Mouse (Mus musculus): ENCODE measurements around the gene Ssxa1. TPM values are rescaled to one million over a fixed set of nuclear protein-coding genes. Genes with fewer than 3 reads are reported as not detected.
"Not testable (repeated sequence)": the region's sequence is repeated elsewhere in the genome, so short reads cannot be mapped to it uniquely, and the experiment has no call there.

The Ssxa1 gene
- not detected for polyA plus RNA-seq (2012; fragmentation: generic; extraction: Trizol)
- long read RNA-seq, experiment 1, result 0 reads
- long read RNA-seq, experiment 2, result 0 reads

- H3K27me3 ChIP-seq (ENCODE audit: control insufficient read depth, insufficient read depth, insufficient read length), result no peaks in the 10 kb centered on the region
- no peak for TF ChIP-seq FOSL1 (IDR thresholded peaks at IDR 0.05; ENCODE audit: insufficient read depth, low read length, poor library complexity, severe bottlenecking)
- no peak for TF ChIP-seq CTCF (IDR thresholded peaks at IDR 0.05; ENCODE audit: control insufficient read depth, insufficient read depth, insufficient read length)
- no peak for TF ChIP-seq MAX (IDR thresholded peaks at IDR 0.05)
- no peak for TF ChIP-seq CEBPB (IDR thresholded peaks at IDR 0.05; ENCODE audit: low read depth)
- no peak for TF ChIP-seq USF1 (IDR thresholded peaks at IDR 0.05; ENCODE audit: low read depth)
- TF ChIP-seq MYOG (IDR thresholded peaks at IDR 0.05; ENCODE audit: control insufficient read depth, extremely low read depth, insufficient read length), result no peak
- no peak for TF ChIP-seq MYOD1 (IDR thresholded peaks at IDR 0.05; ENCODE audit: control insufficient read depth, insufficient read length, low read depth)
- H3K79me3 ChIP-seq (ENCODE audit: low read depth), result no peaks in the 10 kb centered on the region
- no peak within 1 kb of the TSS for H3ac ChIP-seq (ENCODE audit: control insufficient read depth, insufficient read length, low read depth)
- H3K36me3 ChIP-seq (ENCODE audit: control insufficient read depth, insufficient read depth), result no peaks in the 10 kb centered on the region
- H3K79me2 ChIP-seq (ENCODE audit: control insufficient read depth, insufficient read depth), result no peaks in the 10 kb centered on the region
- no peak within 1 kb of the TSS for H3K4me3 ChIP-seq (ENCODE audit: insufficient read depth, poor library complexity, severe bottlenecking)
Measured at GRCm38 (mm10) chrX:21115520-21115919, at the start of gene Ssxa1. Gene Ssxa1, plus strand, starts transcription at chrX:21115820.

- no peak within 1 kb of the TSS for H3K4me3 ChIP-seq (ENCODE audit: insufficient read depth, poor library complexity, severe bottlenecking)
- H3K79me3 ChIP-seq (ENCODE audit: low read depth), result no peaks in the 10 kb centered on the region
- H3K36me3 ChIP-seq (ENCODE audit: control insufficient read depth, insufficient read depth), result no peaks in the 10 kb centered on the region
- H3ac ChIP-seq (ENCODE audit: control insufficient read depth, insufficient read length, low read depth), result no peak within 1 kb of the TSS
- no peak for TF ChIP-seq USF1 (IDR thresholded peaks at IDR 0.05; ENCODE audit: low read depth)
- TF ChIP-seq MAX (IDR thresholded peaks at IDR 0.05), result no peak
- TF ChIP-seq CEBPB (IDR thresholded peaks at IDR 0.05; ENCODE audit: low read depth), result no peak
- no peak for TF ChIP-seq CTCF (IDR thresholded peaks at IDR 0.05; ENCODE audit: control insufficient read depth, insufficient read depth, insufficient read length)
- no peak for TF ChIP-seq FOSL1 (IDR thresholded peaks at IDR 0.05; ENCODE audit: insufficient read depth, low read length, poor library complexity, severe bottlenecking)
- TF ChIP-seq MYOG (IDR thresholded peaks at IDR 0.05; ENCODE audit: control insufficient read depth, extremely low read depth, insufficient read length), result no peak
- TF ChIP-seq MYOD1 (IDR thresholded peaks at IDR 0.05; ENCODE audit: control insufficient read depth, insufficient read length, low read depth), result no peak
- no peaks in the 10 kb centered on the region for H3K79me2 ChIP-seq (ENCODE audit: control insufficient read depth, insufficient read depth)
- no peaks in the 10 kb centered on the region for H3K27me3 ChIP-seq (ENCODE audit: control insufficient read depth, insufficient read depth, insufficient read length)
Measured at GRCm38 (mm10) chrX:21068106-21068505, 47.5 kb upstream of the Ssxa1 start, which contains the start of gene Spaca5. Gene Spaca5, plus strand, starts transcription at chrX:21068406.

- no peaks in the 10 kb centered on the region for H3K79me2 ChIP-seq (ENCODE audit: control insufficient read depth, insufficient read depth)
- no peaks in the 10 kb centered on the region for H3K79me3 ChIP-seq (ENCODE audit: low read depth)
- H3ac ChIP-seq (ENCODE audit: control insufficient read depth, insufficient read length, low read depth), result no peak overlapping the region
- H3K4me3 ChIP-seq (ENCODE audit: insufficient read depth, poor library complexity, severe bottlenecking), result peak overlapping the region; percentile 30
- H3K36me3 ChIP-seq (ENCODE audit: control insufficient read depth, insufficient read depth), result no peaks in the 10 kb centered on the region
- no peaks in the 10 kb centered on the region for H3K27me3 ChIP-seq (ENCODE audit: control insufficient read depth, insufficient read depth, insufficient read length)
- TF ChIP-seq CEBPB (IDR thresholded peaks at IDR 0.05; ENCODE audit: low read depth) (no peak), CTCF (IDR thresholded peaks at IDR 0.05; ENCODE audit: control insufficient read depth, insufficient read depth, insufficient read length) (no peak), MAX (IDR thresholded peaks at IDR 0.05) (no peak), FOSL1 (IDR thresholded peaks at IDR 0.05; ENCODE audit: insufficient read depth, low read length, poor library complexity, severe bottlenecking) (no peak), USF1 (IDR thresholded peaks at IDR 0.05; ENCODE audit: low read depth) (no peak), MYOD1 (IDR thresholded peaks at IDR 0.05; ENCODE audit: control insufficient read depth, insufficient read length, low read depth) (no peak), MYOG (IDR thresholded peaks at IDR 0.05; ENCODE audit: control insufficient read depth, extremely low read depth, insufficient read length) (no peak)
Measured at GRCm38 (mm10) chrX:21088645-21088982, 27.0 kb upstream of the Ssxa1 start.

- peak within 1 kb of the TSS; percentile 30 for H3K4me3 ChIP-seq (ENCODE audit: insufficient read depth, poor library complexity, severe bottlenecking)
- no peaks in the 10 kb centered on the region for H3K79me3 ChIP-seq (ENCODE audit: low read depth)
- no peak for TF ChIP-seq USF1 (IDR thresholded peaks at IDR 0.05; ENCODE audit: low read depth)
- TF ChIP-seq MYOD1 (IDR thresholded peaks at IDR 0.05; ENCODE audit: control insufficient read depth, insufficient read length, low read depth), result no peak
- TF ChIP-seq MYOG (IDR thresholded peaks at IDR 0.05; ENCODE audit: control insufficient read depth, extremely low read depth, insufficient read length), result no peak
- TF ChIP-seq FOSL1 (IDR thresholded peaks at IDR 0.05; ENCODE audit: insufficient read depth, low read length, poor library complexity, severe bottlenecking), result no peak
- no peak for TF ChIP-seq MAX (IDR thresholded peaks at IDR 0.05)
- TF ChIP-seq CTCF (IDR thresholded peaks at IDR 0.05; ENCODE audit: control insufficient read depth, insufficient read depth, insufficient read length), result no peak
- no peak for TF ChIP-seq CEBPB (IDR thresholded peaks at IDR 0.05; ENCODE audit: low read depth)
- H3ac ChIP-seq (ENCODE audit: control insufficient read depth, insufficient read length, low read depth), result peak within 1 kb of the TSS; percentile 24
- no peaks in the 10 kb centered on the region for H3K27me3 ChIP-seq (ENCODE audit: control insufficient read depth, insufficient read depth, insufficient read length)
- no peaks in the 10 kb centered on the region for H3K79me2 ChIP-seq (ENCODE audit: control insufficient read depth, insufficient read depth)
- H3K36me3 ChIP-seq (ENCODE audit: control insufficient read depth, insufficient read depth), result no peaks in the 10 kb centered on the region
Measured at GRCm38 (mm10) chrX:21088983-21089866, 26.4 kb upstream of the Ssxa1 start, which contains the start of gene Zfp300. Gene Zfp300, minus strand, starts transcription at chrX:21089527.

- TF ChIP-seq MAX (IDR thresholded peaks at IDR 0.05) (no peak), CEBPB (IDR thresholded peaks at IDR 0.05; ENCODE audit: low read depth) (no peak), MYOG (IDR thresholded peaks at IDR 0.05; ENCODE audit: control insufficient read depth, extremely low read depth, insufficient read length) (no peak), USF1 (IDR thresholded peaks at IDR 0.05; ENCODE audit: low read depth) (no peak), FOSL1 (IDR thresholded peaks at IDR 0.05; ENCODE audit: insufficient read depth, low read length, poor library complexity, severe bottlenecking) (no peak), CTCF (IDR thresholded peaks at IDR 0.05; ENCODE audit: control insufficient read depth, insufficient read depth, insufficient read length) (no peak), MYOD1 (IDR thresholded peaks at IDR 0.05; ENCODE audit: control insufficient read depth, insufficient read length, low read depth) (no peak)
- Histone ChIP-seq H3K36me3 (ENCODE audit: control insufficient read depth, insufficient read depth) (no peaks in the 10 kb centered on the region), H3ac (ENCODE audit: control insufficient read depth, insufficient read length, low read depth) (no peak overlapping the region), H3K27me3 (ENCODE audit: control insufficient read depth, insufficient read depth, insufficient read length) (no peaks in the 10 kb centered on the region), H3K4me3 (ENCODE audit: insufficient read depth, poor library complexity, severe bottlenecking) (no peak overlapping the region), H3K79me3 (ENCODE audit: low read depth) (no peaks in the 10 kb centered on the region), H3K79me2 (ENCODE audit: control insufficient read depth, insufficient read depth) (no peaks in the 10 kb centered on the region)
Measured at GRCm38 (mm10) chrX:21089867-21090239, 25.8 kb upstream of the Ssxa1 start.

- H3K79me3 ChIP-seq (ENCODE audit: low read depth); H3K36me3 ChIP-seq (ENCODE audit: control insufficient read depth, insufficient read depth); H3K4me3 ChIP-seq (ENCODE audit: insufficient read depth, poor library complexity, severe bottlenecking); H3K79me2 ChIP-seq (ENCODE audit: control insufficient read depth, insufficient read depth); H3ac ChIP-seq (ENCODE audit: control insufficient read depth, insufficient read length, low read depth); H3K27me3 ChIP-seq (ENCODE audit: control insufficient read depth, insufficient read depth, insufficient read length): not testable (repeated sequence)
Measured at GRCm38 (mm10) chrX:21146675-21147074, 31.1 kb downstream of the Ssxa1 start.

Data from C2C12 (cell line).